11 mouse cellular contexts compared by ENCODE assay signal in the genomic region with DNA sequence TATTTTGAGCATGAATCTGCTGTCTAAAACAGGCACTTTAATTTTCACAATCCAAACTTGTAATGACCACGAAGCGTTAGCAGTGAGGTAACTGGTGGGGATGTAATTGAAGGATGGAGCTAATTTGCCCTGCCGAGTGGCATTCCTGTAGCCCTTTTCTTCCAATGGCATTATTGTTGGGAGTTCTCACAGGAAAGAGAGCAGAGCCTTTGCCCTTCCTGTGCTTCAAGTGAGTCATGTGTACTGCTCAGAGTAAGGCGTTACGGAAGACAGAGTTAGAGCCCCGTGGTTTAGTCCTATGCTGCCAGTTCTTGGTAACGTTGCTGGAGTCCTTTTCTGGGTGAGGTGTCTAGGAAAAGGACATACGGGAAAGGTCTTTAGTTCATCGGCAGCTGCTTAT. TPM values are rescaled to one million over a fixed set of nuclear protein-coding genes. Genes with fewer than 3 reads are reported as not detected.
DNase-seq lines count a peak whose midpoint lies in the region; ATAC-seq and TF ChIP-seq lines count a peak whose summit lies in the region.
"Had no signal": no experiment of that assay in that cellular context is flagged by ENCODE, and none has a peak within 500 bp of the region (broad histone marks: within the 10 kb centered on the region; RNA-seq: fewer than 3 reads in every experiment).

No protein-coding gene starts in this region.

- DNase-seq in forebrain, postnatal 0 days = no peak
- DNase-seq in kidney, adult 9 months = peak; percentile 38
- DNase-seq in kidney, postnatal 10 days = no peak
- DNase-seq in Patski (ENCODE audit: low read depth, low spot score) = peak; percentile 25
- DNase-seq in liver, embryonic 13.5 days = no peak
- no peak for DNase-seq in forebrain, embryonic 10.5 days (ENCODE audit: extremely low spot score, low spot score)
- no peak for DNase-seq in layer of hippocampus, adult 18-20 months (ENCODE audit: low spot score in 2 of 2)
- DNase-seq: layer of hippocampus, postnatal 36 days; right cerebral cortex, postnatal 25 days; thymus, adult 2 months had no signal

- WGBS in forebrain, embryonic 12.5 days = 24% methylated on average over 9 of the region's 9 CpGs
- WGBS in forebrain, postnatal 0 days = 20% methylated on average over 9 of the region's 9 CpGs
- 48% methylated on average over 9 of the region's 9 CpGs for WGBS in liver, embryonic 13.5 days (ENCODE audit: insufficient replicate concordance)
- 32% methylated on average over 9 of the region's 9 CpGs for WGBS in forebrain, embryonic 10.5 days

- TF ChIP-seq CTCF in forebrain, postnatal 0 days (IDR thresholded peaks at IDR 0.05; ENCODE audit: low read depth) = no peak
- TF ChIP-seq CTCF in Patski (IDR thresholded peaks at IDR 0.05) = no peak

- no peaks in the 10 kb centered on the region for H3K27me3 ChIP-seq in forebrain, embryonic 12.5 days
- no peaks in the 10 kb centered on the region for H3K27me3 ChIP-seq in forebrain, postnatal 0 days (ENCODE audit: insufficient read depth, low read length)
- H3K27me3 ChIP-seq in Patski = no peaks in the 10 kb centered on the region
- no peaks in the 10 kb centered on the region for H3K27me3 ChIP-seq in liver, embryonic 13.5 days
- H3K27me3 ChIP-seq in forebrain, embryonic 10.5 days (ENCODE audit: poor library complexity, severe bottlenecking) = no peaks in the 10 kb centered on the region

- peaks cover 13% of the 10 kb centered on the region for H3K36me3 ChIP-seq in forebrain, embryonic 12.5 days (replicated peaks)
- peaks cover 10% of the 10 kb centered on the region for H3K36me3 ChIP-seq in forebrain, postnatal 0 days (ENCODE audit: insufficient read depth)
- peaks cover 18% of the 10 kb centered on the region for H3K36me3 ChIP-seq in liver, embryonic 13.5 days
- H3K36me3 ChIP-seq in forebrain, embryonic 10.5 days (replicated peaks) = peaks cover 14% of the 10 kb centered on the region

- H3K4me1 ChIP-seq in forebrain, embryonic 12.5 days = peaks cover 6% of the 10 kb centered on the region
- no peaks in the 10 kb centered on the region for H3K4me1 ChIP-seq in forebrain, postnatal 0 days (ENCODE audit: insufficient read depth)
- H3K4me1 ChIP-seq in liver, embryonic 13.5 days (replicated peaks) = peaks cover 66% of the 10 kb centered on the region
- H3K4me1 ChIP-seq in forebrain, embryonic 10.5 days = peaks cover 20% of the 10 kb centered on the region

- no peak overlapping the region for H3K9ac ChIP-seq in forebrain, embryonic 12.5 days
- no peak overlapping the region for H3K9ac ChIP-seq in forebrain, postnatal 0 days
- H3K9ac ChIP-seq in liver, embryonic 13.5 days = peak overlapping the region; percentile 6; the same call in 1 of the 2 replicates

- 0 out of 2 replicates have a peak overlapping the region, but pooled peaks have one; percentile 19 for H3K4me2 ChIP-seq in forebrain, embryonic 12.5 days
- no peak overlapping the region for H3K4me2 ChIP-seq in forebrain, postnatal 0 days (ENCODE audit: low read depth)
- H3K4me2 ChIP-seq in liver, embryonic 13.5 days = no peak overlapping the region

- in situ Hi-C loops in Patski (cut with MboI; ENCODE audit: low pct_unique_long_range_greater_than_20kb) = no loop called here

- no peak overlapping the region for H3K4me3 ChIP-seq in forebrain, embryonic 12.5 days (replicated peaks)
- no peak overlapping the region for H3K4me3 ChIP-seq in forebrain, postnatal 0 days (ENCODE audit: low read depth, low read length)
- no peak overlapping the region for H3K4me3 ChIP-seq in liver, embryonic 13.5 days (replicated peaks)
- no peak overlapping the region for H3K4me3 ChIP-seq in forebrain, embryonic 10.5 days

- H3K27ac ChIP-seq in forebrain, embryonic 12.5 days = no peak overlapping the region
- H3K27ac ChIP-seq in forebrain, postnatal 0 days (ENCODE audit: low read depth, low read length) = no peak overlapping the region
- H3K27ac ChIP-seq in liver, embryonic 13.5 days = peak overlapping the region; percentile 47
- H3K27ac ChIP-seq in forebrain, embryonic 10.5 days = no peak overlapping the region

- no peak for ATAC-seq in forebrain, embryonic 12.5 days (ENCODE audit: low FRiP score)
- no peak for ATAC-seq in forebrain, postnatal 0 days
- ATAC-seq in Patski = peak; percentile 79
- ATAC-seq in liver, embryonic 13.5 days (ENCODE audit: low read depth) = no peak

- H3K9me3 ChIP-seq in forebrain, embryonic 12.5 days = no peaks in the 10 kb centered on the region
- H3K9me3 ChIP-seq in forebrain, postnatal 0 days (ENCODE audit: low read length) = no peaks in the 10 kb centered on the region
- H3K9me3 ChIP-seq in liver, embryonic 13.5 days (replicated peaks) = no peaks in the 10 kb centered on the region
- H3K9me3 ChIP-seq in forebrain, embryonic 10.5 days = no peaks in the 10 kb centered on the region

- CTCF ChIA-PET in Patski (lab: Charles Lee) = no interaction called here

- POLR2A ChIA-PET in Patski (lab: Charles Lee) = no interaction called here

RNA-seq across cellular contexts. Expression of gene Plpp1, which starts 10.2 kb away (rescaled TPM):
- polyA plus RNA-seq in forebrain, embryonic 12.5 days (2016; fragmentation: Nextera tagmentation; extraction: Ambion mirVana) = 17.8 and 19.1 TPM in 2 replicates
- 44.4 and 48.0 TPM in 2 replicates for total RNA-seq in forebrain, postnatal 0 days (2014; rRNA removed)
- 60.8 and 68.0 TPM in 2 replicates for polyA plus RNA-seq in forebrain, postnatal 0 days (2015; fragmentation: Nextera tagmentation; extraction: Ambion mirVana)
- 27.3 TPM for polyA plus RNA-seq in Patski (2021)
- polyA plus RNA-seq in liver, embryonic 13.5 days (2015; fragmentation: Nextera tagmentation; extraction: Ambion mirVana) = 31.8 and 32.2 TPM in 2 replicates
- 15.7 and 16.8 TPM in 2 replicates for polyA plus RNA-seq in forebrain, embryonic 10.5 days (2016; fragmentation: Nextera tagmentation; extraction: Ambion mirVana)
- total RNA-seq in layer of hippocampus, adult 18-20 months (2021) = 10 to 100 TPM; 25.7 to 27.7 TPM

Comparison
In these comparisons a context has a peak if more than half of its experiments do, and no peak if none do; other contexts are left out.
1. DNase-seq: peak in kidney, adult 9 months (single experiment) and Patski (single experiment); none in forebrain, postnatal 0 days (single experiment), kidney, postnatal 10 days (single experiment), liver, embryonic 13.5 days (single experiment), forebrain, embryonic 10.5 days (single experiment) and layer of hippocampus, adult 18-20 months (0 of 2).